Mouse (Mus musculus) lung, embryonic 16.5 days (tissue): Measurements from ENCODE around the gene Srsf7. TPM values are rescaled to one million over a fixed set of nuclear protein-coding genes. Genes with fewer than 3 reads are reported as not detected.

Experiments used
- ATAC-seq: fragments of 200-750 bp; cut with Nextera tagmentation; 2 replicates; pipeline ENCODE4 v1.8.0; 2017; ENCODE audit warnings: low read depth, mild to moderate bottlenecking, moderate library complexity
- H3K27ac ChIP-seq: fragments of 300-500 bp; sonication (generic); 2 replicates; pipeline ENCODE4 v1.5.1; 2014; ENCODE audit warnings: mild to moderate bottlenecking, control low read depth, low read length
- H3K27me3 ChIP-seq: fragments of 300-500 bp; sonication (generic); 2 replicates; pipeline ENCODE4 v1.6.1; 2014; ENCODE audit warnings: low read depth, low read length, mixed read lengths; ENCODE audit not compliant: control insufficient read depth, insufficient read depth
- H3K36me3 ChIP-seq: fragments of 300-500 bp; sonication (generic); 2 replicates; pipeline ENCODE4 v1.6.1; 2014; ENCODE audit warnings: low read length; ENCODE audit not compliant: control insufficient read depth, insufficient read depth
- H3K4me1 ChIP-seq: fragments of 300-500 bp; sonication (generic); replicated peaks from 2 replicates; pipeline ENCODE4 v1.6.1; 2014; ENCODE audit warnings: low read length, mixed read lengths; ENCODE audit not compliant: control insufficient read depth, insufficient read depth
- H3K4me2 ChIP-seq: fragments of 300-500 bp; sonication (generic); 2 replicates; pipeline ENCODE4 v1.6.1; 2014; ENCODE audit warnings: low read depth, low read length, control low read depth
- H3K4me3 ChIP-seq: fragments of 300-500 bp; sonication (generic); 2 replicates; pipeline ENCODE4 v1.5.1; 2014; ENCODE audit warnings: mild to moderate bottlenecking, low read length, control low read depth
- H3K9ac ChIP-seq: fragments of 300-500 bp; sonication (generic); 2 replicates; pipeline ENCODE4 v1.6.1; 2014; ENCODE audit warnings: low read length, control low read depth
- H3K9me3 ChIP-seq: fragments of 300-500 bp; sonication (generic); 2 replicates; pipeline ENCODE4 v1.6.1; 2016; ENCODE audit warnings: low read length; ENCODE audit not compliant: control insufficient read depth
- WGBS: fragments of 180-500 bp; shearing (Covaris S2); extraction: QIAGEN DNeasy Blood & Tissue Kit; methylation state at CpG from one replicate; pipeline ENCODE4 v1.1.7; 2014; 5-methylcytosine and 5-hydroxymethylcytosine counted together
- polyA plus RNA-seq: library from polyadenylated mRNA; unstranded; fragments of >200 nt; fragmentation: Nextera tagmentation; extraction: Ambion mirVana; gene quantifications from 2 replicates; pipeline ENCODE4 v1.2.1, GENCODE M21; 2015

Srsf7 gene
- polyA plus RNA-seq, 1 experiment from 2014 or later = 582 TPM

DNA sequence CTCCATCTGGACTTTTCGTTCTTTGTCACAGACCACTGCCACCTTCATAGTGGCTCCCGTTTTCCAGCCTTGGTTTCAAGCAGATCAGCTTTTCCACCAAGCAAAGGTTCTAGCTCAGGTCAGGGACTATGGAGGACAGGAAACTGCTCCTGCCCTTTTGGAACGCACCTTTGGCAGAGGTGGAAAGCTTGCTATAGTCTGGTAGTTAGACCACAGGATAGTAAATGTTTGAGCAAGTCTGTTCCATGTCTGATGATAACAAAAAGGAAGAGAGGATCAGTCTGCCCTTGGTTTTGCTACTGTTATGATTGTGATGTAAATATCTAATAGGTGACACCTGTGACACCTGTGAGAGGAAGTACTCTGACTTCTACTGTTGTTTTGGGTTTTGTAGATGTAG is 31.1 kb downstream of the Srsf7 start:
- Histone ChIP-seq H3K9ac (no peak overlapping the region), H3K4me1 (peaks cover 6% of the 10 kb centered on the region; the same call in 1 of the 2 replicates), H3K4me2 (no peak overlapping the region), H3K27ac (no peak overlapping the region), H3K4me3 (no peak overlapping the region), H3K27me3 (no peaks in the 10 kb centered on the region), H3K36me3 (no peaks in the 10 kb centered on the region), H3K9me3 (no peaks in the 10 kb centered on the region)
- 89% methylated on average over 3 of the region's 3 CpGs for WGBS
- no peak for ATAC-seq

DNA sequence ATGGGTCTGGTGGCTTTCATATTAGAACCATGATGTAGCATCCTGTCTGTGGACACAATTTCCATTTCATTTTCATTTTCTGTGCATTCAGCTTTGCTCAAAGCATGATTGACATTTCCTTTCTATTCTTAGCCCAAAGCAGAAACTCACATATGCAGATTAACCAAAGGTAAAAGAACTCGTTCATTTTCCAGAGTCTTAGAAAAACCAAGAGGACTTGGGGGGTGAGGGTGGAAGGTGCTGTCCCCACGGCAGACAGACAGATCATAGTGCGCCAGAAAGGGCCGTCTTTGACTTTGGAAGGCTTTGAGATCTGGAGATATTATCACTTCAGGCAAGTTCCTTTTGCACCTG is 31.7 kb downstream of the Srsf7 start:
- H3K36me3 ChIP-seq = no peaks in the 10 kb centered on the region
- H3K9me3 ChIP-seq = no peaks in the 10 kb centered on the region
- H3K4me2 ChIP-seq = no peak overlapping the region
- 74% methylated on average over 4 of the region's 4 CpGs for WGBS
- H3K27ac ChIP-seq = no peak overlapping the region
- no peak overlapping the region for H3K4me3 ChIP-seq
- H3K4me1 ChIP-seq = peaks cover 6% of the 10 kb centered on the region; the same call in 1 of the 2 replicates
- H3K27me3 ChIP-seq = no peaks in the 10 kb centered on the region
- no peak for ATAC-seq
- no peak overlapping the region for H3K9ac ChIP-seq

DNA sequence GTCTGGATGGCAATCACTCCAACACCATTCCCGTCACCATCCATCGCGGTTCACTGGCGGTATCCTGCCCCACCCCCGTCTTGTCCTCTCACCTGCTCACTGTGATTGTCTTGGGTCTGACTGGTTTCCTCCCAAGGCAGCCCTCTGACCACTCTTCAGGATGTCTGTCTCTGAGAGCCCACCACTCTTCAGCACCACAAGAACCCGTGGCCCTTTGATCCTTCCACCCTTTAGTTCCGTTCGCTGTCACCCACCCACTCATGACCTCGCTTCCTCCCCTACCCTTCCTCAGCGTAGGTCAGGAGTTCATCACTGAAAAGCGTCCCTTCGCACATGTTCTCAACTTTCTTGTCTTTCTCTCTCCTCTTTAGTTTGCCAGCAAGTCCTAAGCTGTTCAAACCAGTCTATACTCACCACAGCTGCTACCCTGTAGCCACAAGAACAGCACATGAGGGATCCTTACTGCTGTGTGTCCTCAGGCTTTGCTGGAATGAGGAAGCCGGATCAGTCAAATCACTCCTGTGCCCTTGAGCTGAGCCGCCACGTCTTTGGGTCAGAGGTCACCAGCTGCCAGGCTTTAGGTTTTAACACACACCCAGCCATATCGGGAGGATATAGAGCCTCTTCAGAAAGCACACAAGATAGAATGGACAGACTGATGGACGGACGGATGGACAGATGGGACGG is 32.3 kb downstream of the Srsf7 start:
- Histone ChIP-seq H3K4me1 (peaks cover 6% of the 10 kb centered on the region; the same call in 1 of the 2 replicates), H3K27ac (no peak overlapping the region), H3K9me3 (no peaks in the 10 kb centered on the region), H3K9ac (no peak overlapping the region), H3K36me3 (no peaks in the 10 kb centered on the region), H3K4me3 (no peak overlapping the region), H3K27me3 (no peaks in the 10 kb centered on the region), H3K4me2 (no peak overlapping the region)
- ATAC-seq = peak; percentile 34
- 56% methylated on average over 19 of the region's 19 CpGs for WGBS

DNA sequence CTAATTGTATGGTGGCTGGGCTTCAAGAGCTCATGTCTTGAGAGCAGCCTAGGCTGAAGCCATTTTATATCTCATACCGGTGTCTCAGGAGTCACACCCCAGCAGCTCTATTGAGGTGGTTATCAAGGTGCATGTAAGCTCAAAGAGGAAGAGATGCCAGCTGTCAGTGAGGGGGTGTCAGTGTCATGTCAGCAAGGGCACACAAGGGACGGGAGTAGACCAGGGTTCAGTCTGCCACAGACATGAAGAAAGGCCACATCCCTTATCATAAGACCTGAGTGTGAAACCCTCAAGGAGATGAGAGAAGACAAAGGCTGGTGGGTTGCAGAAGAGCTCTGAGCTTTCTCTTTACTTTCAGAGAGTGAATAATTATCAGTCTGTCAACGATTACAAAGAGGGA is 33.0 kb downstream of the Srsf7 start:
- H3K4me2 ChIP-seq = no peak overlapping the region
- 78% methylated on average over 3 of the region's 3 CpGs for WGBS
- H3K9ac ChIP-seq = no peak overlapping the region
- ATAC-seq = no peak
- H3K4me3 ChIP-seq = no peak overlapping the region
- H3K27ac ChIP-seq = no peak overlapping the region
- no peaks in the 10 kb centered on the region for H3K36me3 ChIP-seq
- H3K4me1 ChIP-seq = peaks cover 6% of the 10 kb centered on the region; the same call in 1 of the 2 replicates
- no peaks in the 10 kb centered on the region for H3K9me3 ChIP-seq
- H3K27me3 ChIP-seq = no peaks in the 10 kb centered on the region

DNA sequence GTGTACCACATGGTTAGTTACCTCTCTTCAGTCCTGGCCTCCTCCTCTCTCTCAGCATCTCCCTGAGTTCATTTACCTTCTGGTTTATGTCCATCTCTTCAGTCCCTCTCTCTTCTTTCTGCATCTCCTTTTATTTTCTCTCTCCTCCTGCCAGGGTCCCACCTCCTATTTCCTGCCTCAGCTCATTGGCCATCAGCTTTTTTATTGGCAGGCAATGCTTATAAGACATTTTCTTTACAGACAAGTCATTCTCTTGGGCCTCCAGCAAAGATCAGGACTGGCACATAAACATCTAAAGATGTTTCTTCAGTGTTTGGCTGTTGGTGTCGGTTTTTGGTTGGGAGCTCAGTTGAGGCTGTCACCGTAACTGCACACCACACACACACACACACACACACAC is 33.4 kb downstream of the Srsf7 start:
- H3K27me3 ChIP-seq = no peaks in the 10 kb centered on the region
- no peak overlapping the region for H3K27ac ChIP-seq
- no peak for ATAC-seq
- H3K9me3 ChIP-seq = no peaks in the 10 kb centered on the region
- 81% methylated on average over 2 of the region's 2 CpGs for WGBS
- H3K9ac ChIP-seq = no peak overlapping the region
- H3K4me2 ChIP-seq = no peak overlapping the region
- H3K4me1 ChIP-seq = peaks cover 8% of the 10 kb centered on the region
- H3K36me3 ChIP-seq = no peaks in the 10 kb centered on the region
- no peak overlapping the region for H3K4me3 ChIP-seq

DNA sequence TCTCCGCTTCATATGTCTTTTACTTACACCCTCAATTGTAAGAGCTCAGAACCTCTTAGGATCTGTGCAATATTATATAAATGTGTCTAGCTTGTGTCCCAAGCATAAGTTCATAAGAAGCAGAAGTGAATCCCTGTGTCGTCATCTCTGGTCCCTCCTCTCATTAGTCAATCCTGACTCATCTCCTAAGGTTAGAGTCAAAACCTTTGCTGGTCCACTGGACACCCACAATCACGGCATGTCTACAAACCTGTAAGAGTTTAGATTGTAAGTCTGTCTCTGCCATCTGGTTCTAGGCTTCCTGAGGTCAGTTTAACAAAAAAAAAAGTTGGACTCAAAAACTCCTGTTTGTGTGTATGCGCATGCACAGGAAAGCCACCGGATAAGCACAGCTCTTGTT is 34.3 kb downstream of the Srsf7 start:
- H3K4me3 ChIP-seq = no peak overlapping the region
- 74% methylated on average over 5 of the region's 5 CpGs for WGBS
- H3K36me3 ChIP-seq = no peaks in the 10 kb centered on the region
- no peaks in the 10 kb centered on the region for H3K27me3 ChIP-seq
- H3K4me2 ChIP-seq = no peak overlapping the region
- H3K9me3 ChIP-seq = no peaks in the 10 kb centered on the region
- no peak overlapping the region for H3K27ac ChIP-seq
- H3K9ac ChIP-seq = no peak overlapping the region
- peaks cover 18% of the 10 kb centered on the region for H3K4me1 ChIP-seq
- no peak for ATAC-seq

DNA sequence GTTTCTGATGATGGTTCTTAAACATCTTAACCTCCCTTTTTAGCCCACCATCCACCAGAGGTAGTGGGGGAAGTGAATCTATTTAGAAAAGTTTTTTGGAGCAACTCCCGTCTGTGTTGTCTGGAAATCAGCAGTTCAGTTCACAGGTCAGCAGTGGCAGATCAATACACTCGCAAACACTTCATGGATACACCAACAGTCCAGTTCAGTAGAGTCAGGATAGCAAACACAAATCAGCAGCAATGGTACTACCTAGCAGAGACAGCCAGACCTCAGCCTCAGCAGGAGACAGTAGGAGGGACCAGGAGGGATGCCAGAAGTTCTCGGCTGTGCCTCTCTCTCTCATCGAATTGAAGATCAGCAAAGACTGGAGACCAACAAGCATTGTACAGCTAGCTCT is 35.2 kb downstream of the Srsf7 start:
- Histone ChIP-seq H3K36me3 (no peaks in the 10 kb centered on the region), H3K4me3 (no peak overlapping the region), H3K9me3 (no peaks in the 10 kb centered on the region), H3K4me2 (no peak overlapping the region), H3K27ac (no peak overlapping the region), H3K9ac (no peak overlapping the region), H3K4me1 (peaks cover 19% of the 10 kb centered on the region), H3K27me3 (no peaks in the 10 kb centered on the region)
- no peak for ATAC-seq
- WGBS = 84% methylated on average over 4 of the region's 4 CpGs

DNA sequence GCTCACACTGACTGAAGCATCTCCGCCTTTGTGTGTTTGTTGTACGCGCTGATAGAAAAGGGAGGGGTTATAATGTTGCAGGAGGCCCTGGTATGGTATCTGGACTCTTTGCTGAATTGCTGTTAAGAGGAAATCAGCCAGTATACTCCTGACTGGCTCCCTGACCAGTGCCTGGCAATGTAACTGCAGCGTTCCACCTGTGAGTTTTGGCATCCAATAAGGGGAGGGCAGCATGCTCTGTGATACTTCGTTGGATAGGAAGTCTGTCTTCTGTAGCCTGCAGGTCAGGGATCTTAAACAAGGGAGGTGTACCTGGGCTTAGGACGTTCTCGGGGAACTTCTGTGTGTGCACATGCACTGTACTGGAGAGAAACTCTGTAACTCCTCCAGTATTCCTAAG is 36.2 kb downstream of the Srsf7 start:
- Histone ChIP-seq H3K27ac (no peak overlapping the region), H3K4me1 (peaks cover 20% of the 10 kb centered on the region), H3K9ac (no peak overlapping the region), H3K4me3 (no peak overlapping the region), H3K27me3 (no peaks in the 10 kb centered on the region), H3K4me2 (no peak overlapping the region), H3K36me3 (no peaks in the 10 kb centered on the region), H3K9me3 (no peaks in the 10 kb centered on the region)
- WGBS = 86% methylated on average over 7 of the region's 7 CpGs
- no peak for ATAC-seq

DNA sequence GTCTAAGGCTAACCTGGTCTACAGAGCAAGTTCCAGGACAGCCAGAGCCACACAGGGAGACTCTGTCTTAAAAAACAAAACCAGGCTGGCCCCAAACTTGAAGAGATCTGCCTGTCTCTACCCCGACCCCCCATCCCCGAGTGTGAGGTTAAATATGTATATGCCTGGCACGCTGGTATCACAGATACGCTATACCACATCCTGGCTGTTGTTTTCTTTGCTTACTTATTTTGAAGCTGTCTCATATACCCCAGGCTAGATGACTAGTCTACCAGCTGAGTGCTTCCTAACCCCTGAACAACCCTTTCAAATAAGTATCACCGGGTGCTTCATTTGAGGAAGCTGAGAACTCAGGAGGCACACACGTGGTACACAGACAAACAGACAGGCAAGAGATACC is 37.3 kb downstream of the Srsf7 start:
- no peaks in the 10 kb centered on the region for H3K27me3 ChIP-seq
- H3K4me2 ChIP-seq = no peak overlapping the region
- H3K27ac ChIP-seq = no peak overlapping the region
- no peaks in the 10 kb centered on the region for H3K9me3 ChIP-seq
- 88% methylated on average over 6 of the region's 6 CpGs for WGBS
- H3K4me1 ChIP-seq = peaks cover 23% of the 10 kb centered on the region
- ATAC-seq = no peak
- H3K4me3 ChIP-seq = no peak overlapping the region
- H3K9ac ChIP-seq = no peak overlapping the region
- no peaks in the 10 kb centered on the region for H3K36me3 ChIP-seq
